Comparison of ENCODE assay signal across 27 mouse cellular contexts in the genomic region with DNA sequence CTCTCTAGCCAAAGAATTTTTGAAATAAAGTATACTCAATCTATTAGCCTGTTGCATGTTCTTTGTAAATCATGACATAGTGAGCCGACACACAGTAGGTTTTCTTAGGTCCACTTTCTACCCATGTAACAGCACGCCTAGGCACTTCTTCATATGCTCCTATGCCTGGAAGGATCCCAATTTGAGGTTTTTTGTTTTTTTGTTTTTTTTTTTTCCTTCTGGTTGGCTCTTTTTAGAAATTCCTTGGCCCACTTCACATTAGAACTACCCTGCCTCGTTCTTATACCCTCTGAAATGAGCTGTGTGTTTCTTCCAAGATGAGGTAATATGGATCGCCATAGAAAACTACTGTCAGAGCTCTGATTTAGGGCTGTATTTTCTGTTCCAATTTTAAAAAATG.
"Had no signal": no experiment of that assay in that cellular context is flagged by ENCODE, and none has a peak within 500 bp of the region (broad histone marks: within the 10 kb centered on the region; RNA-seq: fewer than 3 reads in every experiment).

No protein-coding gene starts in this region.

- H3K4me1 ChIP-seq: heart, embryonic 13.5 days; heart, embryonic 15.5 days; hindbrain, embryonic 13.5 days; hindbrain, embryonic 15.5 days; kidney, embryonic 15.5 days; limb, embryonic 15.5 days; liver, embryonic 13.5 days; liver, embryonic 15.5 days had no signal

- H3K27me3 ChIP-seq: heart, embryonic 13.5 days; heart, embryonic 15.5 days; hindbrain, embryonic 13.5 days; hindbrain, embryonic 15.5 days; kidney, embryonic 15.5 days; limb, embryonic 13.5 days; limb, embryonic 15.5 days; liver, embryonic 13.5 days; liver, embryonic 15.5 days had no signal

- ATAC-seq: hindbrain, postnatal 0 days; intestine, embryonic 16.5 days; liver, postnatal 0 days had no signal

- H3K27ac ChIP-seq: heart, adult 2 months; heart, embryonic 13.5 days; heart, embryonic 15.5 days; hindbrain, embryonic 13.5 days; hindbrain, embryonic 15.5 days; hindbrain, postnatal 0 days; kidney, embryonic 15.5 days; kidney, postnatal 0 days; limb, embryonic 13.5 days; limb, embryonic 15.5 days; liver, embryonic 13.5 days; liver, embryonic 15.5 days had no signal

- H3K9ac ChIP-seq: heart, embryonic 13.5 days; heart, embryonic 15.5 days; hindbrain, embryonic 13.5 days; hindbrain, embryonic 15.5 days; kidney, embryonic 15.5 days; limb, embryonic 13.5 days; limb, embryonic 15.5 days; liver, embryonic 13.5 days; liver, embryonic 15.5 days; liver, postnatal 0 days had no signal

- H3K4me3 ChIP-seq: heart, adult 2 months; heart, embryonic 13.5 days; heart, embryonic 15.5 days; hindbrain, embryonic 13.5 days; hindbrain, embryonic 15.5 days; kidney, embryonic 15.5 days; limb, embryonic 13.5 days; limb, embryonic 15.5 days; liver, embryonic 13.5 days; liver, embryonic 15.5 days had no signal

- DNase-seq: gastrocnemius, postnatal 14 days; gastrocnemius, postnatal 36 days; heart, adult 11 months; heart, adult 2 months; heart, postnatal 14 days; heart, postnatal 36 days; kidney, adult 11 months; kidney, adult 2 months; kidney, adult 9 months; kidney, postnatal 14 days; kidney, postnatal 36 days; layer of hippocampus, postnatal 36 days; left cerebral cortex, postnatal 4 days; liver, embryonic 13.5 days; liver, postnatal 0 days had no signal

- H3K4me2 ChIP-seq: heart, embryonic 11.5 days; heart, embryonic 13.5 days; heart, embryonic 15.5 days; hindbrain, embryonic 13.5 days; hindbrain, embryonic 15.5 days; kidney, embryonic 15.5 days; limb, embryonic 13.5 days; limb, embryonic 15.5 days; liver, embryonic 13.5 days; liver, embryonic 15.5 days had no signal

- H3K36me3 ChIP-seq: heart, embryonic 13.5 days; heart, embryonic 15.5 days; hindbrain, embryonic 13.5 days; hindbrain, embryonic 15.5 days; kidney, embryonic 15.5 days; limb, embryonic 13.5 days; limb, embryonic 15.5 days; liver, embryonic 13.5 days; liver, embryonic 15.5 days had no signal

- H3K9me3 ChIP-seq: heart, embryonic 13.5 days; heart, embryonic 15.5 days; hindbrain, embryonic 13.5 days; hindbrain, embryonic 15.5 days; kidney, embryonic 15.5 days; limb, embryonic 13.5 days; limb, embryonic 15.5 days; liver, embryonic 13.5 days; liver, embryonic 15.5 days had no signal
